Mouse (Mus musculus) naive thymus-derived CD4-positive, alpha-beta T cell, adult 5 months (primary cell): Measurements from ENCODE around the gene Rnf217. TPM values are rescaled to one million over a fixed set of nuclear protein-coding genes. Genes with fewer than 3 reads are reported as not detected.

ENCODE experiments used
- polyA plus RNA-seq: library from polyadenylated mRNA; unstranded; fragments of 100-300 nt; shearing (Covaris generic); gene quantifications from one replicate; pipeline ENCODE4 v1.2.1, GENCODE M21; 2017

Gene Rnf217
- not detected for polyA plus RNA-seq

DNA sequence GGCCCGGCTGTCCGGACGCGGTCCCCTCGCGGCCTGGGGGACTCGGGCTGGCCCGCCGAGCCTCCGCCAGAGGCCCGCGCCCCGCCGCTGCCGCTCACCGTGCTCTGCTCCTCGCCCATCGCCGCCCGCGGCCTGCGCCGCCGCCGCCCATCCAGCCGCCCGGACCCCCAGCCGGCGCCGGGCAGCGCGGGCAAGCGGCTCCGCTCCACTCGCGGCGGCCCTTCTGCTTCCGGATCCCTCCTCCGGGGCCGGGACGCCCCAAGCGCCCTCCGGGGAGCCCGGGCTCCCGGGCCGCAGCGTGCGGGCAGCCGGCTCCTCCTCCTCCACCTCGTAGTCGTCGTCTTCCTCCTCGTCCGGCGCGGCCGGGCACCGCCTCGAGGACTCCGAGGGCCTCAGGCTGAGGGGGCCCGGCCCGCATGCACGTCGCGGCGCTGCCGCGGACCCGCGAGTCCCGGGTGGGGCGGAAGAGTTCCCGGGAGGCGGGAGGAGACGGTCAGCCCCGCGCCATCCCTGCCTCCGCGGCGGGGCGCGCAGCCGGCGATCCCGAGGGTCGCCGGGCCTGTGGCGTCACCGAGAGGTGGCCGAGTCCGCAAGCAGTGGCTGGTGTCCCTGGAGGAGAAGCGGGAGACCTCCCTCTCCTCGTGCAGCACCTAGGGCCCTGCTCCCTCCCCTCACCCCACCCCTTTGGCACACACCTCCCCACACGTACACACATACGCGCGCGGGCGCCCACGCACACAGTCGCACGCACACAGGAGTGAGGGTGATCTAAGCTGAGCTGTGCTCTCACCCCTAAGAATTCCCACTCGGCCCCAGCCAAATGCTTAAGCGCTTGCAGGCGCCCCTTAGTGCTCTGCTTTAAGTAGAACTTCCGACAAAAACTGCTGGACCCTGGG, at the start of gene Rnf217:
TSS of gene Rnf217 (minus strand) at position 119 of the 896 bp plus-strand sequence.

DNA sequence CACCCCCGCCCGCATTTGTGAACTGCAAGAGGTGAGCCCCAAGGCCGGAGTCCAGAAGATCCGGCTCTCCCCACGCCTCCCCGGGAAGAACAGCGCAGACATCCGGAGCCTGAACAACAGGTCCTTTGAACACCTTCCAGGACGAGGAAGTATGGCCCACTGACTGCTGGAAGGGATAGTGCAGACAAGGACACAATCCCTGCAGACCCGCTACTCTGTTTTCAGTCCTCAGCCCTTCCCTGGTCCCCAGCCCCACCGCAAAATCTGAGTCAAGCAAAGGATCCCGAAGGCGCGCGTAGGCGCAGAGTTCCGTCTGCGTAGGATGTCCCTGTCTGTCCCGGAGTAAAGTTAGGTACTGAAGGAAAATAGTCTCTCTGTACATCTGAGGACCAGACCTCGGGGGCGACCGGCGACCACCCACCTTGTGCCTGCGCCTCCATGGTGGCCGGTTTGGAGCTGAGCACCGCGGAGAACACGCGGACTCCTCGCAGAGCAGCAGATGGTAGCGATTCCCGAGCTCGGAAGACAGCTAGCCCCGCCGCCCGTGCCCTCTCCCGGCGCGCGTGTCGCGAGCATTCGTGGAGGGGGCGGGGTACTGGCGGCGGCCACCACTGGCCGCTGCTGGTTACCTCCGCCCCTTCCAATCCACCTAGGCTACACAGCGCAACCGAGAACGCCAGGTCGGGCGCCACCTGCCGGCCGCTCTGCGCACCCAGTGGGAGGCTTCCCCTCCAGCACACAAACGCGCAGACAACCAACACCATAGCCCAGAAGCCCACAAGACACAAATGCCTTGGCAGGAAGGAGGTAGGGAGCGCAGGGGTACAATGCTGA, 163.5 kb downstream of the Rnf217 start, which contains the start of gene Tpd52l1:
TSS of gene Tpd52l1 (minus strand) at position 668 of the 834 bp plus-strand sequence.

Other genes starting within 250 kb of the Rnf217 start
- not detected for gene Tpd52l1, start 163.2 kb downstream of the Rnf217 start, polyA plus RNA-seq